Mouse (Mus musculus) bone marrow, adult 2 months (tissue): ENCODE results near the gene Tns3.

Experiments
- CTCF ChIP-seq: fragments of 200-500 bp; IDR thresholded peaks from 2 replicates; pipeline ENCODE4 v1.5.1; 2011; ENCODE audit warnings: low read length, control low read depth; ENCODE audit not compliant: control insufficient read depth, insufficient read depth
- POLR2A ChIP-seq: fragments of 200-500 bp; IDR thresholded peaks from 2 replicates; pipeline ENCODE4 v1.6.1; 2011; ENCODE audit warnings: low read depth, mild to moderate bottlenecking, control low read depth, low read length, borderline replicate concordance; ENCODE audit not compliant: control insufficient read depth

- TF ChIP-seq POLR2A, result no peak
- no peak for TF ChIP-seq CTCF
Measured at GRCm38 (mm10) chr11:8622668-8623067, 41.7 kb downstream of the Tns3 start.
